Mouse (Mus musculus) adrenal gland, postnatal 10 days (tissue): ENCODE data around the gene Gm20825. TPM values are rescaled to one million over a fixed set of nuclear protein-coding genes. Genes with fewer than 3 reads are reported as not detected.
"Not testable (repeated sequence)": the region's sequence is repeated elsewhere in the genome, so short reads cannot be mapped to it uniquely, and the experiment has no call there.

ENCODE experiments used
- DNase-seq: peaks from one replicate; pipeline ENCODE4 v3.0.0; 2021; ENCODE audit warnings: mixed read lengths
- long read RNA-seq, 2 experiments: library from polyadenylated mRNA; stranded (forward); transcript quantifications; one replicate each; pipeline ENCODE4 v2.0.0; 2021
- total RNA-seq, 2 experiments: library from RNA; stranded (reverse); gene quantifications; 2 replicates each; pipeline ENCODE4 v1.2.3; 2021

Gene Gm20825
- total RNA-seq, result not detected
- long read RNA-seq, experiment 1, result 0 reads
- long read RNA-seq, experiment 2, result 0 reads

DNA sequence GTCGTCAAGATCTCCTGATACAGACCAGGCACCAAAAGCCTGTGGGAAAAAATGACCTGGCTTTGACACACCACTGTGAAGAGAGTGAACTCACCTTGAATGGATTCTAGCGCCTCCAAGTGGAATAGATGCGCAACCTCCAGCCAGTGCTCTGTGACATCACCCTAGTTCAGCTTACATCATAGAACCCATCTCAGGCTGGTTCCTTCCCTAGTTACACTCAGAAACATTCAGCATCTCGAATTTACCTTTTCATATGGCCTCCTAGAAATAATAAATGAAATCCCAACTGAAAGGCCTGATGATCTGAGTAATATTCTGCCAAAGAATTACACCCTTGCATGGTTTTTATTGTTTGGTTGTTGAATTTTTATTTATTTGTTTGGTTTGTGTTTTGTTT, at the start of gene Gm20825:
TSS of gene Gm20825 (minus strand) at position 101 of the 400 bp plus-strand sequence.
- DNase-seq, result not testable (repeated sequence)

Other genes with a start within 250 kb of the Gm20825 start
- not detected for gene Gm29049, start 74.3 kb downstream of the Gm20825 start, total RNA-seq
- gene Gm20824, start 186.4 kb upstream of the Gm20825 start, total RNA-seq, result not detected